Mouse (Mus musculus): Measurements from ENCODE around the gene Spo11.

GRCm38 (mm10) chr2:172950119-172950676 is 27.3 kb upstream of the Spo11 start:
- TF ChIP-seq POLR2A (IDR thresholded peaks at IDR 0.05; ENCODE audit: extremely low read depth, insufficient read depth, low read length) (no peak), CTCF (IDR thresholded peaks at IDR 0.05; ENCODE audit: extremely low read depth, insufficient read depth, low read length) (no peak)

Data from cortical plate, adult 2 months (tissue).